Mouse (Mus musculus): Measurements from ENCODE around the gene Grip2. TPM values are rescaled to one million over a fixed set of nuclear protein-coding genes. Genes with fewer than 3 reads are reported as not detected.

Grip2 gene
- polyA plus RNA-seq, 1 experiment from 2014 or later, result 0.12 TPM

- Histone ChIP-seq H3K4me1 (replicated peaks) (no peaks in the 10 kb centered on the region; the same call in 1 of the 2 replicates), H3K27ac (replicated peaks) (no peak overlapping the region), H3K27me3 (no peaks in the 10 kb centered on the region), H3K9ac (no peak overlapping the region), H3K36me3 (replicated peaks) (peaks cover 68% of the 10 kb centered on the region), H3K4me3 (replicated peaks) (no peak overlapping the region), H3K4me2 (no peak overlapping the region), H3K9me3 (replicated peaks) (no peaks in the 10 kb centered on the region)
- ATAC-seq (ENCODE audit: insufficient read depth), result no peak
- WGBS (ENCODE audit: insufficient replicate concordance), result 70% methylated on average over 3 of the region's 3 CpGs
These were observed 76.1 kb downstream of the Grip2 start for GRCm38 (mm10) chr6:91750976-91751375.

GRCm38 (mm10) chr6:91746776-91747175 is 80.3 kb downstream of the Grip2 start:
- no peaks in the 10 kb centered on the region for H3K4me1 ChIP-seq (replicated peaks)
- peaks cover 76% of the 10 kb centered on the region for H3K36me3 ChIP-seq (replicated peaks)
- 74% methylated on average over 5 of the region's 5 CpGs for WGBS (ENCODE audit: insufficient replicate concordance)
- no peak overlapping the region for H3K27ac ChIP-seq (replicated peaks)
- H3K4me2 ChIP-seq, result no peak overlapping the region
- no peaks in the 10 kb centered on the region for H3K9me3 ChIP-seq (replicated peaks)
- H3K27me3 ChIP-seq, result no peaks in the 10 kb centered on the region
- no peak overlapping the region for H3K4me3 ChIP-seq (replicated peaks)
- no peak for ATAC-seq (ENCODE audit: insufficient read depth)
- H3K9ac ChIP-seq, result no peak overlapping the region

- ATAC-seq (ENCODE audit: insufficient read depth), result no peak
These were observed 81.0 kb downstream of the Grip2 start for GRCm38 (mm10) chr6:91745947-91746582.

GRCm38 (mm10) chr6:91745246-91745645 is 81.8 kb downstream of the Grip2 start:
- Histone ChIP-seq H3K36me3 (replicated peaks) (peaks cover 66% of the 10 kb centered on the region), H3K4me2 (no peak overlapping the region)
- WGBS (ENCODE audit: insufficient replicate concordance), result 72% methylated on average over 3 of the region's 3 CpGs

More at GRCm38 (mm10) chr6:91745947-91746582, 81.0 kb downstream of the Grip2 start:
- WGBS (ENCODE audit: insufficient replicate concordance), result 77% methylated on average over 7 of the region's 7 CpGs
- Histone ChIP-seq H3K4me1 (replicated peaks) (no peaks in the 10 kb centered on the region), H3K9ac (no peak overlapping the region), H3K9me3 (replicated peaks) (no peaks in the 10 kb centered on the region), H3K36me3 (replicated peaks) (peaks cover 74% of the 10 kb centered on the region), H3K4me2 (no peak overlapping the region), H3K27ac (replicated peaks) (no peak overlapping the region), H3K27me3 (no peaks in the 10 kb centered on the region), H3K4me3 (replicated peaks) (no peak overlapping the region)

GRCm38 (mm10) chr6:91743886-91744285 is 83.2 kb downstream of the Grip2 start:
- H3K4me3 ChIP-seq (replicated peaks), result no peak overlapping the region
- WGBS (ENCODE audit: insufficient replicate concordance), result 68% methylated on average over 4 of the region's 4 CpGs
- peaks cover 67% of the 10 kb centered on the region for H3K36me3 ChIP-seq (replicated peaks)
- no peaks in the 10 kb centered on the region for H3K27me3 ChIP-seq
- no peak for ATAC-seq (ENCODE audit: insufficient read depth)
- H3K27ac ChIP-seq (replicated peaks), result no peak overlapping the region
- no peak overlapping the region for H3K4me2 ChIP-seq
- no peak overlapping the region for H3K9ac ChIP-seq
- no peaks in the 10 kb centered on the region for H3K4me1 ChIP-seq (replicated peaks)
- no peaks in the 10 kb centered on the region for H3K9me3 ChIP-seq (replicated peaks)

More at GRCm38 (mm10) chr6:91745246-91745645, 81.8 kb downstream of the Grip2 start:
- H3K9me3 ChIP-seq (replicated peaks), result no peaks in the 10 kb centered on the region
- H3K27me3 ChIP-seq, result no peaks in the 10 kb centered on the region
- no peak overlapping the region for H3K27ac ChIP-seq (replicated peaks)
- no peak overlapping the region for H3K9ac ChIP-seq
- no peaks in the 10 kb centered on the region for H3K4me1 ChIP-seq (replicated peaks)
- no peak overlapping the region for H3K4me3 ChIP-seq (replicated peaks)
- ATAC-seq (ENCODE audit: insufficient read depth), result no peak

GRCm38 (mm10) chr6:91742995-91743394 is 84.1 kb downstream of the Grip2 start:
- Histone ChIP-seq H3K9me3 (replicated peaks) (no peaks in the 10 kb centered on the region), H3K4me1 (replicated peaks) (no peaks in the 10 kb centered on the region), H3K9ac (no peak overlapping the region), H3K4me3 (replicated peaks) (no peak overlapping the region), H3K36me3 (replicated peaks) (peaks cover 60% of the 10 kb centered on the region), H3K27me3 (no peaks in the 10 kb centered on the region), H3K4me2 (no peak overlapping the region), H3K27ac (replicated peaks) (no peak overlapping the region)
- 77% methylated on average over 8 of the region's 8 CpGs for WGBS (ENCODE audit: insufficient replicate concordance)
- no peak for ATAC-seq (ENCODE audit: insufficient read depth)

GRCm38 (mm10) chr6:91742466-91742865 is 84.6 kb downstream of the Grip2 start:
- ATAC-seq (ENCODE audit: insufficient read depth), result no peak
- Histone ChIP-seq H3K4me3 (replicated peaks) (no peak overlapping the region), H3K9me3 (replicated peaks) (no peaks in the 10 kb centered on the region), H3K9ac (no peak overlapping the region), H3K27me3 (no peaks in the 10 kb centered on the region), H3K36me3 (replicated peaks) (peaks cover 59% of the 10 kb centered on the region), H3K4me2 (no peak overlapping the region), H3K4me1 (replicated peaks) (peaks cover 2% of the 10 kb centered on the region; the same call in 1 of the 2 replicates), H3K27ac (replicated peaks) (no peak overlapping the region)
- 66% methylated on average over 3 of the region's 3 CpGs for WGBS (ENCODE audit: insufficient replicate concordance)

- Histone ChIP-seq H3K4me2 (no peak overlapping the region), H3K27me3 (no peaks in the 10 kb centered on the region), H3K4me1 (replicated peaks) (peaks cover 3% of the 10 kb centered on the region; the same call in 1 of the 2 replicates), H3K36me3 (replicated peaks) (peaks cover 66% of the 10 kb centered on the region), H3K9ac (no peak overlapping the region), H3K9me3 (replicated peaks) (no peaks in the 10 kb centered on the region), H3K27ac (replicated peaks) (no peak overlapping the region), H3K4me3 (replicated peaks) (no peak overlapping the region)
- WGBS (ENCODE audit: insufficient replicate concordance), result 51% methylated on average over 11 of the region's 11 CpGs
- no peak for ATAC-seq (ENCODE audit: insufficient read depth)
These were observed 86.0 kb downstream of the Grip2 start for GRCm38 (mm10) chr6:91741046-91741445.

- Histone ChIP-seq H3K36me3 (replicated peaks) (peaks cover 69% of the 10 kb centered on the region), H3K27ac (replicated peaks) (no peak overlapping the region), H3K9ac (no peak overlapping the region), H3K9me3 (replicated peaks) (no peaks in the 10 kb centered on the region), H3K4me3 (replicated peaks) (no peak overlapping the region), H3K4me2 (no peak overlapping the region), H3K27me3 (no peaks in the 10 kb centered on the region), H3K4me1 (replicated peaks) (peaks cover 10% of the 10 kb centered on the region; the same call in 1 of the 2 replicates)
- WGBS (ENCODE audit: insufficient replicate concordance), result 54% methylated on average over 5 of the region's 5 CpGs
- ATAC-seq (ENCODE audit: insufficient read depth), result no peak
These were observed 89.0 kb downstream of the Grip2 start for GRCm38 (mm10) chr6:91738058-91738457.

- Histone ChIP-seq H3K9ac (no peak overlapping the region), H3K9me3 (replicated peaks) (no peaks in the 10 kb centered on the region), H3K4me3 (replicated peaks) (no peak overlapping the region), H3K4me2 (no peak overlapping the region), H3K27me3 (no peaks in the 10 kb centered on the region), H3K4me1 (replicated peaks) (peaks cover 10% of the 10 kb centered on the region; the same call in 1 of the 2 replicates), H3K36me3 (replicated peaks) (peaks cover 68% of the 10 kb centered on the region), H3K27ac (replicated peaks) (no peak overlapping the region)
- no peak for ATAC-seq (ENCODE audit: insufficient read depth)
- WGBS (ENCODE audit: insufficient replicate concordance), result 76% methylated on average over 7 of the region's 7 CpGs
These were observed 89.6 kb downstream of the Grip2 start for GRCm38 (mm10) chr6:91737451-91737850.

GRCm38 (mm10) chr6:91736471-91736870 is 90.6 kb downstream of the Grip2 start:
- no peak overlapping the region for H3K4me3 ChIP-seq (replicated peaks)
- ATAC-seq (ENCODE audit: insufficient read depth), result peak; percentile 60

More at GRCm38 (mm10) chr6:91736471-91736870, 90.6 kb downstream of the Grip2 start:
- 53% methylated on average over 5 of the region's 5 CpGs for WGBS (ENCODE audit: insufficient replicate concordance)
- peak overlapping the region; percentile 11; the same call in 1 of the 2 replicates for H3K27ac ChIP-seq (replicated peaks)
- no peaks in the 10 kb centered on the region for H3K27me3 ChIP-seq
- peaks cover 10% of the 10 kb centered on the region; the same call in 1 of the 2 replicates for H3K4me1 ChIP-seq (replicated peaks)
- H3K36me3 ChIP-seq (replicated peaks), result peaks cover 58% of the 10 kb centered on the region
- H3K9ac ChIP-seq, result no peak overlapping the region
- no peaks in the 10 kb centered on the region for H3K9me3 ChIP-seq (replicated peaks)
- no peak overlapping the region for H3K4me2 ChIP-seq

Measured in liver, embryonic 15.5 days (tissue).